Mouse (Mus musculus) embryonic facial prominence, embryonic 13.5 days (tissue): ENCODE measurements around the gene Fam69a. TPM values are rescaled to one million over a fixed set of nuclear protein-coding genes. Genes with fewer than 3 reads are reported as not detected.
A peak's percentile ranks its signal among the peaks of the same experiment; 100 is the strongest.
"Not testable (repeated sequence)": the region's sequence is repeated elsewhere in the genome, so short reads cannot be mapped to it uniquely, and the experiment has no call there.

Experiments used
- ATAC-seq: fragments of 200-750 bp; cut with Nextera tagmentation; 2 replicates; pipeline ENCODE4 v1.8.0; 2017; ENCODE audit warnings: low read depth; ENCODE audit not compliant: insufficient number of reproducible peaks, insufficient read depth, low FRiP score, low TSS enrichment
- H3K27ac ChIP-seq: fragments of 300-500 bp; sonication (generic); 2 replicates; pipeline ENCODE4 v1.5.1; 2015; ENCODE audit warnings: moderate library complexity, mild to moderate bottlenecking, inconsistent platforms
- H3K27me3 ChIP-seq: fragments of 300-500 bp; sonication (generic); 2 replicates; pipeline ENCODE4 v1.6.1; 2015; ENCODE audit warnings: mild to moderate bottlenecking, inconsistent platforms
- H3K36me3 ChIP-seq: fragments of 300-500 bp; sonication (generic); 2 replicates; pipeline ENCODE4 v1.6.1; 2015; ENCODE audit warnings: mild to moderate bottlenecking, inconsistent platforms
- H3K4me1 ChIP-seq: fragments of 300-500 bp; sonication (generic); 2 replicates; pipeline ENCODE4 v1.6.1; 2015; ENCODE audit warnings: inconsistent platforms
- H3K4me2 ChIP-seq: fragments of 300-500 bp; sonication (generic); 2 replicates; pipeline ENCODE4 v1.6.1; 2015; ENCODE audit warnings: moderate library complexity, mild to moderate bottlenecking, inconsistent platforms
- H3K4me3 ChIP-seq: fragments of 300-500 bp; sonication (generic); 2 replicates; pipeline ENCODE4 v1.5.1; 2015; ENCODE audit warnings: mild to moderate bottlenecking, inconsistent platforms
- H3K9ac ChIP-seq: fragments of 300-500 bp; sonication (generic); 2 replicates; pipeline ENCODE4 v1.6.1; 2015; ENCODE audit warnings: mild to moderate bottlenecking, inconsistent platforms
- H3K9me3 ChIP-seq: fragments of 300-500 bp; sonication (generic); 2 replicates; pipeline ENCODE4 v1.6.1; 2016; ENCODE audit warnings: inconsistent platforms
- WGBS: fragments of 180-500 bp; shearing (Covaris S2); methylation state at CpG from one replicate; pipeline ENCODE4 v1.1.7; 2015; ENCODE audit warnings: mixed read lengths; 5-methylcytosine and 5-hydroxymethylcytosine counted together
- polyA plus RNA-seq: library from polyadenylated mRNA; unstranded; fragments of >200 nt; fragmentation: Nextera tagmentation; extraction: Ambion mirVana; gene quantifications from 2 replicates; pipeline ENCODE4 v1.2.1, GENCODE M21; 2015

The Fam69a gene
- polyA plus RNA-seq, 1 experiment from 2014 or later, result 26.1 TPM

DNA sequence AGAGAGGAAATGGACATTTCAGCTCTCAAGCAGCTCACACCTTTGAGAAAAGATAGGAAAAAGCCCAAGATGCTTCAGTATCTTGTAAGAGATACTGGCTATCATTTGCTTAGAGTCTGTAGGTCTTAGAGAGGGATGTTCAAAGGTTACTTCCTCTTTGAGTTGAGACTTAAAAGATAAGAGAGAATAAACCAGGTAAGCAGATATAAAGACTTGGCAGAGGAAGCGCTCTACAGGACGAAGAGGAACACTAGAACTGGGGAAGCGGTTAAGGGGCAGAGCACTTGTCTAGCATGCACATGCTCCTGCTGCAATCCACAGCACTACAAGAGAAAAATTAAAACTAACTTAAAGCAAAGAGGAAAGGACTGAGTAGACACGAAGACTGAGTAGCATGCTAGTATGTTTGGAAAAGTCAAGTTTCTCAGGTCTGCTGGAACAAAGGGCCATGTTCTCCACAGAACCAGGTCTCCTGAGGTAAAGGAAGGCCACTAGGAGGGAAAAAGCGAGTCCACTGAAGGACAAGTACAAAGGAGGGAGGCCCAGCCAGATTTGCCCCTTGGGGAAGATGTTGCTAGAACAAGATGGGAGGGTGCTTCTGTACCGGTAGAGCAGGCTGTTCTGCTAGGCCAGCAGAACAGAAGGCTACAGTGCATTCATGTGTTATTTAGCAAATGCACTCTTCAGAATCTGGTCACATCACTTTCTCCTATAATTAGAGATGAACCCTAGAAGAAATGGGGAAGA is 8.4 kb downstream of the Fam69a start:
- Histone ChIP-seq H3K4me3 (no peak overlapping the region), H3K27ac (no peak overlapping the region), H3K27me3 (no peaks in the 10 kb centered on the region), H3K9ac (no peak overlapping the region), H3K36me3 (no peaks in the 10 kb centered on the region), H3K9me3 (no peaks in the 10 kb centered on the region), H3K4me1 (peaks cover under 1% of the 10 kb centered on the region), H3K4me2 (no peak overlapping the region)
- no peak for ATAC-seq
- 80% methylated on average over 6 of the region's 6 CpGs for WGBS

DNA sequence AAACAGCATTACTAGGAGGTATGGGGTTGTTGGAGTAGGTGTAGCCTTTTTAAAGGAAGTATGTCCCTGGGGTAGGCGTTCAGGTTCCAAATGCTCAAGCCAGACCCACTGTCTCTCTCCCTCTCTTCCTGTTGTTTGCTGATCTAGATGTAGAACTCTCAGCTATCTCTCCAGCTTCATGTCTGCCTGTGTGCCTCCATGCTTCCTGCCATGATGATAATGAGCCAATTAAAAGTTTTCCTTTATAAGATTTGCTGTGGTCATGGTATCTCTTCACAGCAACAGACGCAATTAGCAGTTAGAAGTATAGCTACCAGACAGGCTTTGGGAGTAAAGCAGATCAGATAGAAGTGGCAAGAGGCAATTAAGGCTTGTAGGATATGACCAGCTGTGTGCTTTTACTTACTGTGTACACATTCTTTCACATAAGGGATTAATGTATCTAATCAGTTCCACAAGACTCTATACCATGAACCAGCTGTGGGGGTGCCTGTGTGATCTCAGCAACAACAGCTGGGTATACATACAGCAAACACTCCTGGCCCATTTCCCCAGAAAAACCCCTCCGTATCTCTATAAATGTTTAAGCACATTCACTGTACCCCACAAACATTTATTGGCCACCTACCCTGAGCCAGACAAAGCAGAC is 9.1 kb downstream of the Fam69a start:
- WGBS, result 47% methylated on average over 3 of the region's 3 CpGs
- Histone ChIP-seq H3K9me3 (no peaks in the 10 kb centered on the region), H3K27ac (no peak overlapping the region), H3K4me1 (peaks cover 8% of the 10 kb centered on the region), H3K27me3 (no peaks in the 10 kb centered on the region), H3K4me3 (no peak overlapping the region), H3K9ac (no peak overlapping the region), H3K36me3 (no peaks in the 10 kb centered on the region), H3K4me2 (no peak overlapping the region)
- no peak for ATAC-seq

DNA sequence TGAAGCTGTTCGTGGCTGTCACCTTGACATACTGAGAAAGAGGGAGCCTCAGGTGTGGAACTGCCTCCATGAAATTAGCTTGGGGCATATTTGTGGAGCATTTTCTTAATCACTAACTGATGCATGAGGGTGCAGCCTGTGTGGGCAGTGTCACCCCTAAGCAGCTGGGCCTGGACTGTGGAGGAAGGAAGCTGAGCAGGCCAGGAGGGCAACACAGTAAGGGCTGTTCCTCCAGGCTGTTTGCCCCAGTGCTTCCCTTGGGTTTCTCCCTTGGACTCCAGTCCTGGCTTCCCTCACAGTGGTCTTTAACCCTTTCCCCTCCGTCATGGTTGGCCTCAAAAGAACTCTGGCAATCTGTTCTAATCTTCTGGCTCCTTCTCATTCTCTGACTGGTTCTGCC is 13.6 kb downstream of the Fam69a start:
- H3K9me3 ChIP-seq, result no peaks in the 10 kb centered on the region
- H3K36me3 ChIP-seq, result no peaks in the 10 kb centered on the region
- H3K27me3 ChIP-seq, result no peaks in the 10 kb centered on the region
- ATAC-seq, result no peak
- WGBS, result 58% methylated on average over 2 of the region's 2 CpGs
- no peak overlapping the region for H3K27ac ChIP-seq
- H3K9ac ChIP-seq, result no peak overlapping the region
- no peak overlapping the region for H3K4me2 ChIP-seq
- H3K4me3 ChIP-seq, result no peak overlapping the region
- H3K4me1 ChIP-seq, result peaks cover 15% of the 10 kb centered on the region

DNA sequence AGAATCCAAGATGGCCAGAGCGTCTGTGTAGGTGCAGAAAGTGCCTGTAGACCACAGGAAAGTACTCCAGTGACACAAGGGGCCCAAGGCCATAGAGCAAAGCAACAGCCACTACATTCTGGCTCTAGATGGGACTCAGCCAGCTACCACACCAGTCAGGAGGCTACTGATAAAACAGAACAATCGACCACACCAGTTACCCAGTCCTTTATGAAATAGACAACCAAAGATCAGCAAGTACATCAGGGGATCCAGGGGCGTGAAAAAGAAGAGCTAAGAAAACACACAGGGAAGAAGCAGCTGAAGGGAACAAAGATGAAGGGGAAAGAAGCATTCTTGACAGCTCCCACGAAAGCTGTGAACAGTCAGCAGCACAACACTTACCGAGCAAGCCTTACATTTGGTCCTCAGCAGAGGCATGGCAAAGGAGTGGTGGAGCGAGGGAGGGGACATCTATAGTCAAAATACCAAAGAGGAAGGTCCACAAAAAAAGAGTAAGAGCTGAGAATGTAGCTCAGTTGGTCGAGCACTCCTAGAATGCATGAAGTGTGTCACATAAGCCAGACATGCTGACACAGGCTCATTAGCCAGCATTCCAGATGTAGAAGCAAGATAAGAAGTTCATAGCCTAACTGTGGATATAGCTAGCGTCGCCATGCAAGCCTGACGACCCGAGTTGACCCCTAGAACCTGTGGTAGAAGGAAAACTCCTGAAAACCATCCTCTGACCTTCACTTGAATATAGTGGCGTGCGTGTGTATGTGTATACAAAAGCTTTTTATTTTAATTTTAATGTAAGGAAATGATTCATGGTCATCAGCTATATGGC is 14.2 kb downstream of the Fam69a start:
- no peak for ATAC-seq
- 66% methylated on average over 13 of the region's 13 CpGs for WGBS

DNA sequence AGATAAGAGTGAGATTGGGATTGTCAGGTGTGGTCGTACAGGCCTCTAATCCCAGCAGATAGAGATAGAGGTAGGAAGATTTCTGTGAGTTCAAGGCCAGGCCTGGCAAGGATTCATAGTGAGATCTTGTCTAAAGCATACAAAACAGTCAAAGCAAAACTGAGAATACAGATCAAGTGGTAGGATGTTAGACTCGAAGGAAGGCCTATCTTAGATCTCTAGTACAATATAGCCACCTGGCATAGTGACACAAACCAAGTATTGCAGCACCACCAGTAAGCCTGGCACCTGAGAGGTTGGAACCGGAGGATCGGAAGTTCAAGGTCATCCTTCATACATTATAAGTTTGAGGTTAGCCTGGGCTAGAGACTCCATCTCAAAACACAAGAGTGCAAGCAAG is 15.8 kb downstream of the Fam69a start:
- no peak for ATAC-seq
- Histone ChIP-seq H3K9ac (no peak overlapping the region), H3K4me1 (peaks cover 15% of the 10 kb centered on the region), H3K9me3 (no peaks in the 10 kb centered on the region), H3K27ac (no peak overlapping the region), H3K4me3 (no peak overlapping the region), H3K36me3 (no peaks in the 10 kb centered on the region), H3K4me2 (no peak overlapping the region), H3K27me3 (no peaks in the 10 kb centered on the region)
- WGBS, result 88% methylated on average over 4 of the region's 4 CpGs

More for the DNA sequence above, 14.2 kb downstream of the Fam69a start:
- H3K4me2 ChIP-seq, result no peak overlapping the region
- no peak overlapping the region for H3K9ac ChIP-seq
- no peaks in the 10 kb centered on the region for H3K36me3 ChIP-seq
- H3K9me3 ChIP-seq, result no peaks in the 10 kb centered on the region
- no peak overlapping the region for H3K27ac ChIP-seq
- no peak overlapping the region for H3K4me3 ChIP-seq
- no peaks in the 10 kb centered on the region for H3K27me3 ChIP-seq
- H3K4me1 ChIP-seq, result peaks cover 15% of the 10 kb centered on the region

DNA sequence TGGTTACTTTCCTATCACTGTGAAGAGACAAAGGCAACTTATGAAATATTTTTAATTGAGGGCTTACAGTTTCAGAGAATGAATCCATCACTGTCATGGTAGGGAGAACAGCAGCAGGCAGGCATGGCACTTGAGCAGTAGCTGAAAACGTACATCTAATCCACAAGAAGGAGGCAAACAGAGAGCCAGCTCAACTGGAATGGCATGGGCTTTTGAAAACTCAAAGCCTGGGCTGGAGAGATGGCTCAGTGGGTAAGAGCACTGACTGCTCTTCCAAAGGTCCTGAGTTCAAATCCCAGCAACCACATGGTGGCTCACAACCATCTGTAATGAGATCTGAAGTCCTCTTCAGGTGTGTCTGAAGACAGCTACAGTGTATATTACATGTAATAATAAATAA is 17.1 kb downstream of the Fam69a start:
- 71% methylated on average over 1 of the region's 1 CpGs for WGBS
- not testable (repeated sequence) for H3K27me3 ChIP-seq, H3K4me3 ChIP-seq, H3K4me2 ChIP-seq, ATAC-seq, H3K27ac ChIP-seq, H3K36me3 ChIP-seq, H3K9ac ChIP-seq, H3K9me3 ChIP-seq
- peaks cover 19% of the 10 kb centered on the region for H3K4me1 ChIP-seq

DNA sequence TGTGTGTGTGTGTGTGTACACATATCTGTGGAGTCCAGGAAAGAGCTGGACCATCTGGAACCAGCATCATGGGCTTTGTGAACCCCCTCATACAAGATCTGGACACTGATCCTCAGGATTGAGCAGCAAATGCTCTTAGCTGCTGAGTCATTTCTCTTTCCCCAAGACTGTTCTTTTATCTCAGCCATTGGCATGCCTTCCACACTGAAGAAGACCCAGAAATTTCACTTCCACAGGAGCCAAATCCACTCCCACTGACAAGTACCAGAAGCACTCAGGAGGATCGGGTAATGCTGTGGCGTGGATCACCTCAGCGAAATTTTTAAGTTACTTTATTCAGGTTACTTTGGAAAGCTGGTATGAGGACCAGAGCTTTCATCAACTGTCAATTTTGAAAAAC is 18.8 kb downstream of the Fam69a start:
- no peaks in the 10 kb centered on the region for H3K9me3 ChIP-seq
- no peak for ATAC-seq
- H3K27ac ChIP-seq, result no peak overlapping the region
- H3K9ac ChIP-seq, result no peak overlapping the region
- no peak overlapping the region for H3K4me2 ChIP-seq
- 84% methylated on average over 3 of the region's 3 CpGs for WGBS
- peaks cover 15% of the 10 kb centered on the region for H3K4me1 ChIP-seq
- H3K36me3 ChIP-seq, result no peaks in the 10 kb centered on the region
- no peak overlapping the region for H3K4me3 ChIP-seq
- H3K27me3 ChIP-seq, result no peaks in the 10 kb centered on the region

DNA sequence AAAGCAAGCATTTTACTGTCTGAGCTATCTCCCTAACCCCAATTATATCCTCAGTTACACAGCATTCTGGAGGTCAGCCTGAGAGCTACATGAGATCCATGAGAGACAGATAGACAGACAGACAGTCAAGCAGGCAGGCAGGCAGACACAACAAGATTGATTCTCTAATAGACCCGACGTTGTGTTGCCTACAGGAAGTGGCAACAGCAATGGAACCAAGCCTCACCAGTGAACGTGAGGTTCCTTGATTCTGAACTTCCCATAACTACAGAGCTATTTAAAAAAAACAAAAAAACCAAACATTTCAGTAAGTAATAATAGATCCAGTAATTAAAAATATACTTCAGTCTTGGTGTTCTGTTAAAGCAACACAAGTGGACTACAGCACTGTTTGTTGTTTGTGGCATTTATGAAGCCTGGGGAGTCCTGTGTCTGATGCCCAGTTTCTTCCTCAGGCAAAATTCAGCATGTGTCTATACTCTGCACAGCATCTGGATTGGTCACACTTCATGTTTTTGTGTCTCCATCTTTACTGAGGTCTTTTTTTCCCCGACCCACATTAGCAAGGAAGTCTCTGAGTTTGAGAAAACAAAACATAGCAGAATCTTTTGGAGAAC is 19.9 kb downstream of the Fam69a start:
- no peak overlapping the region for H3K9ac ChIP-seq
- WGBS, result 68% methylated on average over 4 of the region's 4 CpGs
- H3K4me2 ChIP-seq, result no peak overlapping the region
- no peaks in the 10 kb centered on the region for H3K36me3 ChIP-seq
- H3K27ac ChIP-seq, result no peak overlapping the region
- no peaks in the 10 kb centered on the region for H3K27me3 ChIP-seq
- no peak for ATAC-seq
- peaks cover 6% of the 10 kb centered on the region for H3K4me1 ChIP-seq
- no peaks in the 10 kb centered on the region for H3K9me3 ChIP-seq
- no peak overlapping the region for H3K4me3 ChIP-seq

DNA sequence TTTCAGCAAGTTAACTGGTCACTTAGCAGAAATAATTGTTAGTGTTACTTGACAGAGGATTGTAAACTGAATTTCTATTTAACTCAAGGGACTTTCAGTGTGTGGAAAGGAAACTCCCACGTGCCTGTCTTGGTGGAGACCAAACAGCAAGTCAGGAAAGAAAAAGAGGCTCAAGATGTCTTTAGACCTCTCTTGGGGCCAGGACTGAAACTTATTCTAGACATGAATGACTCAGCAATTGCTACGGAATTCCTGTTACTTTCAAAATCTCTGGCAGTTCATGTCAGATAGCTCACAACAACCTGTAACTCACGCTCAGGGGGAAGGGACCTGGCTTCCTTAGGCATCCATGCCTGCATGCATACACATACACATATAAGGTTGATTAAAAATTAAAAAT is 20.7 kb downstream of the Fam69a start:
- H3K36me3 ChIP-seq, result no peaks in the 10 kb centered on the region
- no peaks in the 10 kb centered on the region for H3K27me3 ChIP-seq
- no peak for ATAC-seq
- no peak overlapping the region for H3K4me2 ChIP-seq
- H3K27ac ChIP-seq, result no peak overlapping the region
- H3K9ac ChIP-seq, result no peak overlapping the region
- H3K9me3 ChIP-seq, result no peaks in the 10 kb centered on the region
- no peak overlapping the region for H3K4me3 ChIP-seq
- H3K4me1 ChIP-seq, result peaks cover 14% of the 10 kb centered on the region
- WGBS, result 65% methylated on average over 3 of the region's 3 CpGs

DNA sequence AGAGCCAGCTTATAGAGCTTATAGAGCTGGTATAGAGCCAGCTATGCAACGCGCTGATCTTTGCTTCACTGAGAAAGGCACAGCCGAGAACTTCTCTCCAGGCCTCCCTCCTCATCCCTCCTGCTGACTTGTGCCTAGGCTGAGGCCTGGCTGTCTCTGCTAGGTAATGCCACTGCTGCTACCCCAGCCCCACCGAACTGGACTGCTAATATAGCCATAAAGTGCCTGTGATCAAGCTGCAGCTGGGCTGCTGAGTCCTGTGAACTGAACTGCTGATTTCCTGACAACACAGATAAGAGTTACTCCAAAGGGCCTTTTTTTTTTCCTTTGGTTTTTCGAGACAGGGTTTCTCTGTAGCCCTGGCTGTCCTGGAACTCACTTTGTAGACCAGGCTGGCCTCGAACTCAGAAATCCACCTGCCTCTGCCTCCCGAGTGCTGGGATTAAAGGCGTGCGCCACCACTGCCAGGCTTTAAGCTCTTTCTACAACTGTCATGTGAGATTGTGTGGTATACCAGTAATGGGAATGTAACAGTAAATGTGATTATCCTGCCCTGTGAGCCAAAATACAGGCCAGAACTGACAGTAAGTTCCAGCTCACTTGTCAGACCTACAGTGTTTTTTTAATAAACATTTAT is 21.4 kb downstream of the Fam69a start:
- H3K4me1 ChIP-seq, result peaks cover 19% of the 10 kb centered on the region
- H3K9me3 ChIP-seq, result no peaks in the 10 kb centered on the region
- H3K36me3 ChIP-seq, result no peaks in the 10 kb centered on the region
- H3K27me3 ChIP-seq, result no peaks in the 10 kb centered on the region
- H3K4me3 ChIP-seq, result no peak overlapping the region
- no peak overlapping the region for H3K9ac ChIP-seq
- H3K4me2 ChIP-seq, result no peak overlapping the region
- 76% methylated on average over 9 of the region's 9 CpGs for WGBS
- ATAC-seq, result no peak
- peak overlapping the region; percentile 51; the same call in 1 of the 2 replicates for H3K27ac ChIP-seq
